Mouse (Mus musculus) liver, adult 2 months (tissue): Measurements from ENCODE around the gene Map2k5. TPM values are rescaled to one million over a fixed set of nuclear protein-coding genes. Genes with fewer than 3 reads are reported as not detected.
A peak's percentile ranks its signal among the peaks of the same experiment; 100 is the strongest.

Source experiments
- DNase-seq: peaks from one replicate; pipeline ENCODE4 v3.0.0-alpha.2; 2011; ENCODE audit warnings: low read depth, low spot score; ENCODE audit errors: extremely low read depth
- H3K27ac ChIP-seq: fragments of 200-500 bp; replicated peaks from 2 replicates; pipeline ENCODE4 v1.5.1; 2012; ENCODE audit warnings: low read depth, mild to moderate bottlenecking, control low read depth, inconsistent platforms, low read length; ENCODE audit not compliant: insufficient read depth
- H3K27me3 ChIP-seq: fragments of 200-500 bp; 2 replicates; pipeline ENCODE4 v1.6.1; 2012; ENCODE audit warnings: mild to moderate bottlenecking, moderate library complexity, low read length, inconsistent platforms; ENCODE audit not compliant: control insufficient read depth, insufficient read depth
- H3K36me3 ChIP-seq: fragments of 200-500 bp; 2 replicates; pipeline ENCODE4 v1.6.1; 2012; ENCODE audit warnings: low read length, inconsistent platforms; ENCODE audit not compliant: control insufficient read depth, insufficient read depth
- H3K4me1 ChIP-seq: fragments of 200-500 bp; 2 replicates; pipeline ENCODE4 v1.6.1; 2011; ENCODE audit warnings: low read length; ENCODE audit not compliant: control insufficient read depth, insufficient read depth
- H3K4me3 ChIP-seq: fragments of 200-500 bp; 2 replicates; pipeline ENCODE4 v1.5.1; 2011; ENCODE audit warnings: low read depth, mild to moderate bottlenecking, control low read depth, low read length, moderate library complexity; ENCODE audit not compliant: insufficient read depth
- H3K79me2 ChIP-seq: fragments of 200-500 bp; 2 replicates; pipeline ENCODE4 v1.6.1; 2012; ENCODE audit warnings: inconsistent platforms, mild to moderate bottlenecking, low read length, moderate library complexity; ENCODE audit not compliant: control insufficient read depth, insufficient read depth
- H3K9ac ChIP-seq: fragments of 200-500 bp; 2 replicates; pipeline ENCODE4 v1.6.1; 2012; ENCODE audit warnings: low read depth, mild to moderate bottlenecking, control low read depth, inconsistent platforms, low read length
- CTCF ChIP-seq: fragments of 200-500 bp; IDR thresholded peaks from 2 replicates; pipeline ENCODE4 v1.5.1; 2011; ENCODE audit warnings: low read depth, low read length, control low read depth
- POLR2A ChIP-seq: fragments of 200-500 bp; IDR thresholded peaks from 2 replicates; pipeline ENCODE4 v1.6.1; 2011; ENCODE audit warnings: low read length, control low read depth; ENCODE audit not compliant: insufficient read depth; ENCODE audit errors: extremely low read depth
- WGBS: fragments of 180-500 bp; shearing (Covaris S2); methylation state at CpG from one replicate; pipeline ENCODE4 v1.1.7; 2018; 5-methylcytosine and 5-hydroxymethylcytosine counted together
- polyA plus RNA-seq: library from polyadenylated mRNA; depleted of rRNA; stranded (reverse); fragments of >200 nt; gene quantifications from 2 replicates; pipeline ENCODE4 v1.2.3, GENCODE M21; 2012
- total RNA-seq: library from RNA; depleted of rRNA; stranded (reverse); fragments of >200 nt; gene quantifications from 2 replicates; pipeline ENCODE4 v1.2.3, GENCODE M21; 2014

Gene Map2k5
- total and polyA plus RNA-seq, 2 experiments, result 13.3 to 32.2 TPM

GRCm38 (mm10) chr9:63373315-63373714 lies 4.4 kb downstream of the Map2k5 start:
- no peak overlapping the region for H3K4me3 ChIP-seq
- peaks cover 8% of the 10 kb centered on the region; the same call in 1 of the 2 replicates for H3K36me3 ChIP-seq
- H3K27me3 ChIP-seq, result no peaks in the 10 kb centered on the region
- H3K4me1 ChIP-seq, result peaks cover 14% of the 10 kb centered on the region
- H3K9ac ChIP-seq, result no peak overlapping the region
- DNase-seq, result peak; percentile 86
- TF ChIP-seq POLR2A (no peak), CTCF (no peak)
- WGBS, result 9% methylated on average over 2 of the region's 2 CpGs
- no peak overlapping the region for H3K27ac ChIP-seq
- H3K79me2 ChIP-seq, result peaks cover 13% of the 10 kb centered on the region; the same call in 1 of the 2 replicates

GRCm38 (mm10) chr9:63372541-63372940 lies 5.2 kb downstream of the Map2k5 start:
- no peak for DNase-seq
- Histone ChIP-seq H3K36me3 (peaks cover 8% of the 10 kb centered on the region; the same call in 1 of the 2 replicates), H3K27ac (no peak overlapping the region), H3K79me2 (peaks cover 13% of the 10 kb centered on the region; the same call in 1 of the 2 replicates), H3K4me3 (no peak overlapping the region), H3K27me3 (no peaks in the 10 kb centered on the region), H3K4me1 (peaks cover 13% of the 10 kb centered on the region), H3K9ac (no peak overlapping the region)
- WGBS, result 91% methylated on average over 8 of the region's 8 CpGs
- TF ChIP-seq POLR2A (no peak), CTCF (no peak)

DNA sequence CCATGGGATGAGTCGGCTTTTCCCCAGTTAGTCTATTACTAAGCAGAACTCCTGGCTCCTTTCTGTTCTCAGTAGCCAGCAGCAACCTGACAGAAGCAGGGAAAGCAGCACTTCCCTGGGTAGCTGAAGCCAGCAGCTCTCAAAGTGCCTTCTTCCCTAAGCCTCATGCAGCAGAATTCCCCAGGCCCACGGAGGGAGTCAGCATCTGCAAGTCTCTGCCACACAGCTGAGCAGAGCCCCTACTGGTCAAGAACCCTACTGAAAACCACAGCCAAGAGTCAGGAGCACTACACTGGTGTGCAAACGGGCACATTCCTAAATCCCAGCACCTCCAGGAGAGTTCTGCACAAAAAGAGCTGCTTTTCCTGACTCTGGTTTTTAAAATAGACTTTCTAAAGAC lies 17.3 kb downstream of the Map2k5 start:
- no peak for DNase-seq
- no peak overlapping the region for H3K9ac ChIP-seq
- no peaks in the 10 kb centered on the region for H3K27me3 ChIP-seq
- H3K27ac ChIP-seq, result no peak overlapping the region
- no peak overlapping the region for H3K4me3 ChIP-seq
- 75% methylated on average over 3 of the region's 3 CpGs for WGBS
- TF ChIP-seq POLR2A, result no peak
- TF ChIP-seq CTCF, result 0 out of 2 replicates have a peak, but pooled peaks have one; percentile 3
- H3K36me3 ChIP-seq, result peaks cover 14% of the 10 kb centered on the region
- peaks cover 5% of the 10 kb centered on the region; the same call in 1 of the 2 replicates for H3K4me1 ChIP-seq
- peaks cover 8% of the 10 kb centered on the region; the same call in 1 of the 2 replicates for H3K79me2 ChIP-seq

DNA sequence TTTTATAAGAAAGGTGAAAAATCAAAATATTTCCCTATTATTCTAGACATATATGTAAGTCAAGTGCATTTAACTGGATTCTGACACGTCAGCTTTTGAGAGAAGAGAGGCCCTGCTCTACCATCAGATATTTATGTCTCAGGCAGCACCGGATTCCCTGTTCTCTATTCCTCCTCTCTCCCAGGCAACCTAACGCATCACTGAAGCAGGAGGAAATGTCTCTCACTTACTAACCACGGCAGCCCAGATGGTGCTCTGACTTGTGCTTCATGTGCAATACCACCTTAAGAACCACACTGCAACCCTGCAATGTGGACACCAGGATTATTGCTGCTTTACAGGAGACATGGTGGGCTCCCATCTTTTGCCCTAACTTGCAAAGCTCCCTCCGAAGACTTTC lies 18.7 kb downstream of the Map2k5 start:
- no peaks in the 10 kb centered on the region for H3K27me3 ChIP-seq
- H3K4me3 ChIP-seq, result no peak overlapping the region
- peaks cover 5% of the 10 kb centered on the region; the same call in 1 of the 2 replicates for H3K4me1 ChIP-seq
- 90% methylated on average over 5 of the region's 5 CpGs for WGBS
- peaks cover 8% of the 10 kb centered on the region; the same call in 1 of the 2 replicates for H3K79me2 ChIP-seq
- H3K9ac ChIP-seq, result no peak overlapping the region
- peaks cover 12% of the 10 kb centered on the region for H3K36me3 ChIP-seq
- H3K27ac ChIP-seq, result no peak overlapping the region
- no peak for DNase-seq
- TF ChIP-seq CTCF, result no peak
- no peak for TF ChIP-seq POLR2A

DNA sequence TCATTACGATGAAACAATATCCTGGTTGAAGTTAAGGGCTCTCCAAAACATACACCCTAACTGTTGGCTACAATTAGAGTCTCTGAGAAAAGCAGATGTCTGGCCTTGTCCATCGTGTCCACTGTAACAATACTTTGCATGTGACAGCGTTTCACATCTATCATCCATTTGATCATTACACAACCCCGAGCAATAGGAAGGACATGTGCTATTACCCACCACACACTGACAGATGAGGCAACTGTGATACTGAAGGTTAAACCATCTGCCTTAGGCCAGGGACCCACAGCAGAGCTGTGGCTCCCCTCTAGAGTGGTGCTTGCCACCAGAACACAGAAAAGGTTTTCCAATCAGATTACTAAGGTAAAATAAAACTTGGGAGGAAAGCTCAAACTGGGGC lies 21.0 kb downstream of the Map2k5 start:
- peaks cover 7% of the 10 kb centered on the region; the same call in 1 of the 2 replicates for H3K79me2 ChIP-seq
- DNase-seq, result no peak
- H3K4me1 ChIP-seq, result no peaks in the 10 kb centered on the region
- peaks cover 12% of the 10 kb centered on the region for H3K36me3 ChIP-seq
- 86% methylated on average over 4 of the region's 4 CpGs for WGBS
- no peak overlapping the region for H3K27ac ChIP-seq
- TF ChIP-seq POLR2A (no peak), CTCF (no peak)
- no peak overlapping the region for H3K4me3 ChIP-seq
- H3K9ac ChIP-seq, result no peak overlapping the region
- H3K27me3 ChIP-seq, result no peaks in the 10 kb centered on the region

- Histone ChIP-seq H3K27ac (no peak overlapping the region), H3K79me2 (0 out of 2 replicates have a peak, but pooled peaks cover 4% of the 10 kb centered on the region), H3K9ac (no peak overlapping the region), H3K4me3 (no peak overlapping the region), H3K27me3 (no peaks in the 10 kb centered on the region), H3K4me1 (no peaks in the 10 kb centered on the region), H3K36me3 (peaks cover 12% of the 10 kb centered on the region)
- WGBS, result 91% methylated on average over 9 of the region's 9 CpGs
- DNase-seq, result no peak
- no peak for TF ChIP-seq CTCF
- TF ChIP-seq POLR2A, result no peak
Observed at GRCm38 (mm10) chr9:63356278-63356677, 21.4 kb downstream of the Map2k5 start.
